Mouse (Mus musculus) limb, embryonic 10.5 days (tissue): ENCODE results near the gene Gimap9. TPM values are rescaled to one million over a fixed set of nuclear protein-coding genes. Genes with fewer than 3 reads are reported as not detected.
A peak's percentile ranks its signal among the peaks of the same experiment; 100 is the strongest.

Experiments used
- DNase-seq: peaks from one replicate; pipeline ENCODE4 v3.0.0-alpha.2; 2017; ENCODE audit warnings: low spot score
- H3K27ac ChIP-seq: fragments of 300-500 bp; sonication (generic); 2 replicates; pipeline ENCODE4 v1.5.1; 2016; ENCODE audit warnings: mild to moderate bottlenecking
- H3K27me3 ChIP-seq: fragments of 300-500 bp; sonication (generic); 2 replicates; pipeline ENCODE4 v1.6.1; 2016; ENCODE audit warnings: low read depth, mild to moderate bottlenecking; ENCODE audit not compliant: poor library complexity, severe bottlenecking
- H3K36me3 ChIP-seq: fragments of 300-500 bp; sonication (generic); 2 replicates; pipeline ENCODE4 v1.6.1; 2016; ENCODE audit warnings: mild to moderate bottlenecking, moderate library complexity
- H3K4me1 ChIP-seq: fragments of 300-500 bp; sonication (generic); 2 replicates; pipeline ENCODE4 v1.6.1; 2016
- H3K4me3 ChIP-seq: fragments of 300-500 bp; sonication (generic); 2 replicates; pipeline ENCODE4 v1.5.1; 2016; ENCODE audit warnings: mild to moderate bottlenecking, moderate library complexity
- H3K9me3 ChIP-seq: fragments of 300-500 bp; sonication (generic); replicated peaks from 2 replicates; pipeline ENCODE4 v1.6.1; 2016; ENCODE audit warnings: mild to moderate bottlenecking
- WGBS: fragments of 180-500 bp; shearing (Covaris S2); methylation state at CpG from one replicate; pipeline ENCODE4 v1.1.7; 2016; 5-methylcytosine and 5-hydroxymethylcytosine counted together
- polyA plus RNA-seq: library from polyadenylated mRNA; unstranded; fragments of >200 nt; fragmentation: Nextera tagmentation; extraction: Ambion mirVana; gene quantifications from 2 replicates; pipeline ENCODE4 v1.2.1, GENCODE M21; 2016

Gene Gimap9
- polyA plus RNA-seq, 1 experiment from 2014 or later, result 3.9 TPM

- Histone ChIP-seq H3K36me3 (no peaks in the 10 kb centered on the region), H3K9me3 (no peaks in the 10 kb centered on the region), H3K4me1 (peaks cover 2% of the 10 kb centered on the region; the same call in 1 of the 2 replicates), H3K27ac (no peak overlapping the region), H3K27me3 (no peaks in the 10 kb centered on the region), H3K4me3 (no peak overlapping the region)
- DNase-seq, result no peak
- WGBS, result 68% methylated on average over 5 of the region's 5 CpGs
Observed at GRCm38 (mm10) chr6:48702601-48703000, 26.7 kb downstream of the Gimap9 start.

GRCm38 (mm10) chr6:48704146-48704545 is 28.2 kb downstream of the Gimap9 start:
- peak; percentile 12 for DNase-seq
- no peaks in the 10 kb centered on the region for H3K27me3 ChIP-seq
- H3K36me3 ChIP-seq, result no peaks in the 10 kb centered on the region
- H3K27ac ChIP-seq, result no peak overlapping the region
- no peak overlapping the region for H3K4me3 ChIP-seq
- peaks cover 2% of the 10 kb centered on the region; the same call in 1 of the 2 replicates for H3K4me1 ChIP-seq
- H3K9me3 ChIP-seq, result no peaks in the 10 kb centered on the region

- peaks cover 2% of the 10 kb centered on the region; the same call in 1 of the 2 replicates for H3K4me1 ChIP-seq
- WGBS, result 75% methylated on average over 3 of the region's 3 CpGs
- no peaks in the 10 kb centered on the region for H3K9me3 ChIP-seq
- no peak for DNase-seq
- H3K27me3 ChIP-seq, result no peaks in the 10 kb centered on the region
- H3K36me3 ChIP-seq, result no peaks in the 10 kb centered on the region
- H3K4me3 ChIP-seq, result no peak overlapping the region
- no peak overlapping the region for H3K27ac ChIP-seq
Observed at GRCm38 (mm10) chr6:48706130-48706529, 30.2 kb downstream of the Gimap9 start.

- Histone ChIP-seq H3K36me3 (no peaks in the 10 kb centered on the region), H3K4me1 (no peaks in the 10 kb centered on the region), H3K4me3 (no peak within 1 kb of the TSS), H3K27me3 (no peaks in the 10 kb centered on the region), H3K27ac (no peak within 1 kb of the TSS), H3K9me3 (no peaks in the 10 kb centered on the region)
- DNase-seq, result no peak
- 51% methylated on average over 2 of the region's 2 CpGs for WGBS
Observed at GRCm38 (mm10) chr6:48718455-48718854, 42.5 kb downstream of the Gimap9 start, which contains the start of the genes Gm28053 and Gimap7. Gene Gm28053, plus strand, starts transcription at chr6:48718607. Gene Gimap7, plus strand, starts transcription at chr6:48718621.

- Histone ChIP-seq H3K4me3 (no peak overlapping the region), H3K36me3 (no peaks in the 10 kb centered on the region), H3K4me1 (no peaks in the 10 kb centered on the region), H3K27me3 (no peaks in the 10 kb centered on the region), H3K9me3 (no peaks in the 10 kb centered on the region), H3K27ac (no peak overlapping the region)
- WGBS, result 97% methylated on average over 4 of the region's 4 CpGs
- DNase-seq, result no peak
Observed at GRCm38 (mm10) chr6:48720326-48720725, 44.4 kb downstream of the Gimap9 start.

GRCm38 (mm10) chr6:48723468-48723867 is 47.5 kb downstream of the Gimap9 start:
- no peak overlapping the region for H3K4me3 ChIP-seq
- DNase-seq, result no peak
- no peaks in the 10 kb centered on the region for H3K36me3 ChIP-seq
- 88% methylated on average over 8 of the region's 8 CpGs for WGBS
- no peaks in the 10 kb centered on the region for H3K9me3 ChIP-seq
- 0 out of 2 replicates have a peak, but pooled peaks cover 6% of the 10 kb centered on the region for H3K4me1 ChIP-seq
- no peaks in the 10 kb centered on the region for H3K27me3 ChIP-seq
- H3K27ac ChIP-seq, result no peak overlapping the region

GRCm38 (mm10) chr6:48725476-48725875 is 49.5 kb downstream of the Gimap9 start:
- WGBS, result 50% methylated on average over 1 of the region's 1 CpGs
- H3K4me1 ChIP-seq, result 0 out of 2 replicates have a peak, but pooled peaks cover 6% of the 10 kb centered on the region
- no peak for DNase-seq
- no peaks in the 10 kb centered on the region for H3K27me3 ChIP-seq
- no peaks in the 10 kb centered on the region for H3K36me3 ChIP-seq
- H3K4me3 ChIP-seq, result no peak overlapping the region
- H3K9me3 ChIP-seq, result no peaks in the 10 kb centered on the region
- no peak overlapping the region for H3K27ac ChIP-seq

GRCm38 (mm10) chr6:48727761-48728160 is 51.8 kb downstream of the Gimap9 start:
- Histone ChIP-seq H3K4me1 (0 out of 2 replicates have a peak, but pooled peaks cover 6% of the 10 kb centered on the region), H3K4me3 (no peak overlapping the region)
- 90% methylated on average over 5 of the region's 5 CpGs for WGBS

More at GRCm38 (mm10) chr6:48727761-48728160, 51.8 kb downstream of the Gimap9 start:
- no peaks in the 10 kb centered on the region for H3K27me3 ChIP-seq
- no peaks in the 10 kb centered on the region for H3K9me3 ChIP-seq
- no peaks in the 10 kb centered on the region for H3K36me3 ChIP-seq
- DNase-seq, result no peak
- no peak overlapping the region for H3K27ac ChIP-seq

Other genes with a start within 250 kb of the Gimap9 start
- gene Zfp467, start 230.3 kb upstream of the Gimap9 start, polyA plus RNA-seq, result 11.0 and 19.6 TPM in 2 replicates
- gene Sspo, start 227.9 kb upstream of the Gimap9 start, polyA plus RNA-seq, result 0.20 and 0.45 TPM in 2 replicates
- gene Atp6v0e2, start 138.5 kb upstream of the Gimap9 start, polyA plus RNA-seq, result 4.6 and 4.8 TPM in 2 replicates
- gene Lrrc61, start 121.3 kb upstream of the Gimap9 start, polyA plus RNA-seq, result 13.1 and 17.2 TPM in 2 replicates
- 6.1 and 7.3 TPM in 2 replicates for gene Rarres2, start 103.3 kb upstream of the Gimap9 start, polyA plus RNA-seq
- not detected in 2 replicates for gene Gm45021, start 86.5 kb upstream of the Gimap9 start, polyA plus RNA-seq
- 53.1 and 57.3 TPM in 2 replicates for gene Repin1, start 82.2 kb upstream of the Gimap9 start, polyA plus RNA-seq
- gene Gm44965, start 82.2 kb upstream of the Gimap9 start, polyA plus RNA-seq, result not detected in 2 replicates
- gene Zfp775, start 74.1 kb upstream of the Gimap9 start, polyA plus RNA-seq, result 7.7 and 10.6 TPM in 2 replicates
- 1.1 and 1.3 TPM in 2 replicates for gene AI854703, start 49.4 kb upstream of the Gimap9 start, polyA plus RNA-seq
- 0.35 TPM in 2 replicates for gene Gimap8, start 28.9 kb upstream of the Gimap9 start, polyA plus RNA-seq
- 9.6 and 10.1 TPM in 2 replicates for gene Gimap4, start 8.4 kb downstream of the Gimap9 start, polyA plus RNA-seq
- 15.7 and 17.2 TPM in 2 replicates for gene Gimap6, start 32.1 kb downstream of the Gimap9 start, polyA plus RNA-seq
- 0.83 and 1.3 TPM in 2 replicates for gene Gm28053, start 42.5 kb downstream of the Gimap9 start, polyA plus RNA-seq
- not detected in 2 replicates for gene Gimap7, start 42.5 kb downstream of the Gimap9 start, polyA plus RNA-seq
- gene Gimap1, start 62.9 kb downstream of the Gimap9 start, polyA plus RNA-seq, result 7.9 and 8.5 TPM in 2 replicates
- 1.3 and 1.4 TPM in 2 replicates for gene Gimap5, start 70.1 kb downstream of the Gimap9 start, polyA plus RNA-seq
- gene Gimap3, start 94.7 kb downstream of the Gimap9 start, polyA plus RNA-seq, result not detected in 2 replicates
- 18.0 and 29.0 TPM in 2 replicates for gene Tmem176a, start 164.8 kb downstream of the Gimap9 start, polyA plus RNA-seq
- 34.0 and 57.7 TPM in 2 replicates for gene Tmem176b, start 165.4 kb downstream of the Gimap9 start, polyA plus RNA-seq
- not detected in 2 replicates for gene Aoc1, start 196.8 kb downstream of the Gimap9 start, polyA plus RNA-seq